ENCODE assay signal across 8 mouse cellular contexts in the genomic region with DNA sequence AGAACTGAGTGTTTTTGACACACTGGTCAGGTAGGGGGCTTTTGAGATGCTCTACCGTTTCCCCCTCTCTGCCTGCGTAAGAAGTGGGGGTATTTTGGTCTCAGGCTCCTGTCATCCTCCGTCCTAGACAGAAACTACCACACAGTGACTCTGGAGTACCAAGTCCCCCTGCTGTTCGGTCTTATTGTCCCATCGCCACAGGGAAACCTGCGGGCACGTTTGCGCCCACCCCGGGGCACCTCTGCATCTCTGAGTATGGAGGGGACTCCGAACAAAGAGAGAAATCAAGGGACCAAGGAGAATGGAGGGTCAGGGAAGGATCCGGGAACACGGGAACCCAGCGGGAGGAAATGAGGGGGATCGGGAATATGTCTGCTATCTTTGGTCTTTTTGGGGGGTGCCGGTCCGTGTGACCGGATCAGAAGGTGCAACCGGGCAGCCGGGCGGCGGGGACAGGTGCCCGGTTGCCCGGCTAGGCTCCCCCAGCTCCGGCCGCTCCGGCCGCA. TPM values are rescaled to one million over a fixed set of nuclear protein-coding genes. Genes with fewer than 3 reads are reported as not detected.
DNase-seq lines count a peak whose midpoint lies in the region; ATAC-seq and TF ChIP-seq lines count a peak whose summit lies in the region.

No protein-coding gene starts in this region.

- H3K4me2 ChIP-seq in liver, embryonic 14.5 days (ENCODE audit: low read depth): peak overlapping the region; percentile 86

- TF ChIP-seq CTCF in embryonic fibroblast, embryonic 13.5 days (IDR thresholded peaks at IDR 0.05; ENCODE audit: borderline replicate concordance, insufficient read depth, low read length): no peak
- peak; percentile 69 for TF ChIP-seq CTCF in liver, embryonic 14.5 days (IDR thresholded peaks at IDR 0.05; ENCODE audit: low read depth)

- DNase-seq in gastrocnemius, postnatal 14 days: peak; percentile 47
- DNase-seq in gastrocnemius, adult 8-10 months (ENCODE audit: low spot score in 2 of 2): no peak
- DNase-seq in ES-E14 (ENCODE audit: low read depth, low spot score): no peak
- no peak for DNase-seq in hindbrain, embryonic 10.5 days (ENCODE audit: low spot score)
- DNase-seq in liver, embryonic 14.5 days (ENCODE audit: low read depth in 3 of 3, low spot score in 3 of 3): no peak
- peak; percentile 77 to 79 for DNase-seq in natural killer cell, adult 2 months (ENCODE audit: low spot score in 2 of 2)
- no peak for DNase-seq in Muller cell, postnatal 12 days (ENCODE audit: inconsistent ontology term)

- peaks cover 9% of the 10 kb centered on the region for H3K36me3 ChIP-seq in ES-E14 (ENCODE audit: control insufficient read depth, insufficient read depth, low read length, poor library complexity, severe bottlenecking)
- H3K36me3 ChIP-seq in hindbrain, embryonic 10.5 days: peaks cover 12% of the 10 kb centered on the region
- peaks cover 5% of the 10 kb centered on the region for H3K36me3 ChIP-seq in liver, embryonic 14.5 days (replicated peaks; ENCODE audit: control insufficient read depth, insufficient read depth, low read depth)

- no peaks in the 10 kb centered on the region for H3K27me3 ChIP-seq in hindbrain, embryonic 10.5 days (ENCODE audit: insufficient read depth, poor library complexity, severe bottlenecking)
- peaks cover 3% of the 10 kb centered on the region for H3K27me3 ChIP-seq in liver, embryonic 14.5 days (ENCODE audit: control insufficient read depth, insufficient read depth, low read length)

- intact Hi-C loops in gastrocnemius, postnatal 14 days (cut with DNase I; ENCODE audit: low total_unique reads): no loop called here

- H3K4me1 ChIP-seq in ES-E14 (ENCODE audit: control insufficient read depth in 2 of 2, insufficient read depth in 2 of 2, low read length in 2 of 2, poor library complexity in 1 of 2): peaks cover 3 to 13% of the 10 kb centered on the region in 2 experiments; a peak in 3 of 4 replicates
- H3K4me1 ChIP-seq in embryonic fibroblast, embryonic 13.5 days (ENCODE audit: control insufficient read depth, insufficient read depth, low read length): peaks cover 2% of the 10 kb centered on the region
- peaks cover 27% of the 10 kb centered on the region for H3K4me1 ChIP-seq in hindbrain, embryonic 10.5 days (replicated peaks)
- peaks cover 3 to 25% of the 10 kb centered on the region in 2 experiments for H3K4me1 ChIP-seq in liver, embryonic 14.5 days (replicated peaks; ENCODE audit: control insufficient read depth in 2 of 2, insufficient read depth in 2 of 2, low read length in 1 of 2)

- under 1% methylated on average over 27 of the region's 27 CpGs for WGBS in hindbrain, embryonic 10.5 days
- WGBS in liver, embryonic 14.5 days (ENCODE audit: insufficient replicate concordance): under 1% methylated on average over 27 of the region's 27 CpGs

- no peak for TF ChIP-seq EP300 in liver, embryonic 14.5 days (IDR thresholded peaks at IDR 0.05; ENCODE audit: low read depth)

- H3K9ac ChIP-seq in ES-E14 (ENCODE audit: insufficient read depth, low read depth, low read length, poor library complexity, severe bottlenecking): peak overlapping the region; percentile 95
- H3K9ac ChIP-seq in liver, embryonic 14.5 days (replicated peaks): peak overlapping the region; percentile 90

- H3K27ac ChIP-seq in ES-E14 (ENCODE audit: insufficient read depth, low read depth, low read length, poor library complexity, severe bottlenecking): peak overlapping the region; percentile 98
- H3K27ac ChIP-seq in embryonic fibroblast, embryonic 13.5 days (ENCODE audit: insufficient read depth, low read length): peak overlapping the region; percentile 96
- H3K27ac ChIP-seq in hindbrain, embryonic 10.5 days: peak overlapping the region; percentile 97
- peak overlapping the region; percentile 70 for H3K27ac ChIP-seq in liver, embryonic 14.5 days

- peak; percentile 51 for ATAC-seq in liver, embryonic 14.5 days (ENCODE audit: insufficient read depth)

- peak overlapping the region; percentile 85 to 86 for H3K4me3 ChIP-seq in ES-E14 (ENCODE audit: insufficient read depth in 1 of 2, low read depth in 1 of 2, low read length in 2 of 2, poor library complexity in 1 of 2, severe bottlenecking in 1 of 2)
- H3K4me3 ChIP-seq in embryonic fibroblast, embryonic 13.5 days (ENCODE audit: insufficient read depth, low read length): peak overlapping the region; percentile 25
- H3K4me3 ChIP-seq in hindbrain, embryonic 10.5 days: peak overlapping the region; percentile 71
- H3K4me3 ChIP-seq in liver, embryonic 14.5 days (ENCODE audit: insufficient read depth in 1 of 2, low read depth in 2 of 2, low read length in 2 of 2): peak overlapping the region; percentile 72 to 75

- in situ Hi-C loops in ES-E14 (cut with MboI; ENCODE audit: low sequenced_read_pairs in 2 of 2, unreplicated experiment in 2 of 2): loop anchor here in 1 of 2 experiments (10.0 kb wide), 1 partner anchor 166 kb away; no protein-coding TSS in a partner anchor

- H3K9me3 ChIP-seq in ES-E14 (ENCODE audit: control insufficient read depth, insufficient read depth, low read depth, low read length): no peaks in the 10 kb centered on the region
- H3K9me3 ChIP-seq in hindbrain, embryonic 10.5 days: no peaks in the 10 kb centered on the region
- H3K9me3 ChIP-seq in liver, embryonic 14.5 days (ENCODE audit: control insufficient read depth, low read length): no peaks in the 10 kb centered on the region

- peak; percentile 73 for TF ChIP-seq POLR2A in embryonic fibroblast, embryonic 13.5 days (IDR thresholded peaks at IDR 0.05; ENCODE audit: low read depth, low read length)

TF ChIP-seq in ES-E14, 5 proteins besides CTCF, POLR2A, EP300 and RAD21:
- TF ChIP-seq MAFK (IDR thresholded peaks at IDR 0.05; ENCODE audit: insufficient read depth, low read depth, low read length): no peak
- TF ChIP-seq ZNF384 (IDR thresholded peaks at IDR 0.05; ENCODE audit: low read depth, low read length): no peak
- peak; percentile 62; the same call in 1 of the 2 replicates for TF ChIP-seq HCFC1 (IDR thresholded peaks at IDR 0.05; ENCODE audit: borderline replicate concordance, insufficient read depth, low read length)

RNA-seq across cellular contexts. Expression of a gene that starts 0.6 kb away (rescaled TPM):
- 10 to 100 TPM; 21.8 to 32.9 TPM for total RNA-seq in gastrocnemius, postnatal 14 days (2021)
- total RNA-seq in gastrocnemius, adult 8-10 months (2022): 10 to 100 TPM; 15.9 to 31.8 (median 21.1) TPM
- total RNA-seq in ES-E14 (2012; rRNA removed): 36.0 and 53.8 TPM in 2 replicates
- polyA plus RNA-seq in embryonic fibroblast, embryonic 13.5 days (2011; ENCODE audit: insufficient read length, low read depth, missing spikeins): 105 and 134 TPM in 2 replicates
- polyA plus RNA-seq in hindbrain, embryonic 10.5 days (2016; fragmentation: Nextera tagmentation; extraction: Ambion mirVana): 58.2 and 59.0 TPM in 2 replicates
- polyA plus RNA-seq in liver, embryonic 14.5 days (2012; rRNA removed): 3.3 and 4.5 TPM in 2 replicates
- 12.5 and 15.6 TPM in 2 replicates for polyA plus RNA-seq in liver, embryonic 14.5 days (2014; fragmentation: Nextera tagmentation; extraction: Ambion mirVana)

Comparison
In these comparisons a context has a peak if more than half of its experiments do, and no peak if none do; other contexts are left out.
1. DNase-seq: peak in gastrocnemius, postnatal 14 days (single experiment) and natural killer cell, adult 2 months (2 of 2); none in gastrocnemius, adult 8-10 months (0 of 2), ES-E14 (single experiment), hindbrain, embryonic 10.5 days (single experiment), liver, embryonic 14.5 days (0 of 3) and Muller cell, postnatal 12 days (single experiment).
2. H3K4me3 ChIP-seq: peak in every context shown above with its lines; median percentile 86 in ES-E14; 74 in liver, embryonic 14.5 days; 71 in hindbrain, embryonic 10.5 days; 25 in embryonic fibroblast, embryonic 13.5 days.
3. Peak in every context shown above with its lines, with median percentiles within 50 percentile points of each other: H3K27ac ChIP-seq.